Mouse (Mus musculus) intestine, embryonic 15.5 days (tissue): ENCODE measurements around the gene Aldh1l2. TPM values are rescaled to one million over a fixed set of nuclear protein-coding genes. Genes with fewer than 3 reads are reported as not detected.

ENCODE experiments used
- ATAC-seq: fragments of 200-750 bp; cut with Nextera tagmentation; 2 replicates; pipeline ENCODE4 v1.8.0; 2017; ENCODE audit warnings: moderate TSS enrichment, moderate library complexity
- H3K27ac ChIP-seq: fragments of 300-500 bp; sonication (generic); 2 replicates; pipeline ENCODE4 v1.5.1; 2015; ENCODE audit warnings: mild to moderate bottlenecking, inconsistent platforms
- H3K27me3 ChIP-seq: fragments of 300-500 bp; sonication (generic); replicated peaks from 2 replicates; pipeline ENCODE4 v1.6.1; 2015; ENCODE audit warnings: inconsistent platforms
- H3K36me3 ChIP-seq: fragments of 300-500 bp; sonication (generic); 2 replicates; pipeline ENCODE4 v1.6.1; 2015; ENCODE audit warnings: inconsistent platforms
- H3K4me1 ChIP-seq: fragments of 300-500 bp; sonication (generic); replicated peaks from 2 replicates; pipeline ENCODE4 v1.6.1; 2015; ENCODE audit warnings: inconsistent platforms
- H3K4me2 ChIP-seq: fragments of 300-500 bp; sonication (generic); replicated peaks from 2 replicates; pipeline ENCODE4 v1.6.1; 2015; ENCODE audit warnings: mild to moderate bottlenecking, inconsistent platforms
- H3K4me3 ChIP-seq: fragments of 300-500 bp; sonication (generic); replicated peaks from 2 replicates; pipeline ENCODE4 v1.5.1; 2015; ENCODE audit warnings: inconsistent platforms
- H3K9ac ChIP-seq: fragments of 300-500 bp; sonication (generic); 2 replicates; pipeline ENCODE4 v1.6.1; 2015; ENCODE audit warnings: inconsistent platforms
- H3K9me3 ChIP-seq: fragments of 300-500 bp; sonication (generic); 2 replicates; pipeline ENCODE4 v1.6.1; 2016; ENCODE audit warnings: inconsistent platforms
- WGBS: fragments of 180-500 bp; shearing (Covaris S2); methylation state at CpG from one replicate; pipeline ENCODE4 v1.1.7; 2015; 5-methylcytosine and 5-hydroxymethylcytosine counted together
- polyA plus RNA-seq: library from polyadenylated mRNA; unstranded; fragments of >200 nt; fragmentation: Nextera tagmentation; extraction: Ambion mirVana; gene quantifications from 2 replicates; pipeline ENCODE4 v1.2.1, GENCODE M21; 2015

The Aldh1l2 gene
- polyA plus RNA-seq, result 1.4 and 1.5 TPM in 2 replicates

DNA sequence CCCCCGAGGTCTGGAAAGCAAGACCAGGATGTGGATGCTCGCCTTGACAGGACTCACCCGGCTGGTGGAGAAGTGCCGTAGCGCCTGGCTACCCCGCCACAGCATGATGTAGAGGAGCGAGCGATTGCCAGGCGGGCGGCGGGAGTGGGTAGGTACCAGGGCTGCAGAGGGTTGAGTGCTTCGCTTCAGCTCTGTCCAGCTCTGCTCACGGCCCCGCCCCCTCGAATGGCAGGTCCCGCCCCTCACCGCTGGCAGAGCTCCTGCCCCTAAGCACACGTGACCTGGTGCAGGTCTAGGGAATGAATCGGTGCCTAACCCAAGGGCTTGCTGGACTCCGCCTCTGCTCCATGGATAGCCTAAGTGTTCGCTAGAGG lies at the start of gene Aldh1l2:
Gene Aldh1l2, minus strand, starts transcription at position 231 of the 374 bp plus-strand sequence.
- no peak within 1 kb of the TSS for H3K27ac ChIP-seq
- H3K4me2 ChIP-seq, result peak within 1 kb of the TSS; percentile 95
- H3K4me3 ChIP-seq, result peak within 1 kb of the TSS; percentile 47
- peaks cover 6% of the 10 kb centered on the region; the same call in 1 of the 2 replicates for H3K4me1 ChIP-seq
- no peaks in the 10 kb centered on the region for H3K9me3 ChIP-seq
- no peaks in the 10 kb centered on the region for H3K36me3 ChIP-seq
- peak within 1 kb of the TSS; percentile 46 for H3K9ac ChIP-seq
- H3K27me3 ChIP-seq, result no peaks in the 10 kb centered on the region
- ATAC-seq, result peak; percentile 98
- WGBS, result under 1% methylated on average over 21 of the region's 21 CpGs

DNA sequence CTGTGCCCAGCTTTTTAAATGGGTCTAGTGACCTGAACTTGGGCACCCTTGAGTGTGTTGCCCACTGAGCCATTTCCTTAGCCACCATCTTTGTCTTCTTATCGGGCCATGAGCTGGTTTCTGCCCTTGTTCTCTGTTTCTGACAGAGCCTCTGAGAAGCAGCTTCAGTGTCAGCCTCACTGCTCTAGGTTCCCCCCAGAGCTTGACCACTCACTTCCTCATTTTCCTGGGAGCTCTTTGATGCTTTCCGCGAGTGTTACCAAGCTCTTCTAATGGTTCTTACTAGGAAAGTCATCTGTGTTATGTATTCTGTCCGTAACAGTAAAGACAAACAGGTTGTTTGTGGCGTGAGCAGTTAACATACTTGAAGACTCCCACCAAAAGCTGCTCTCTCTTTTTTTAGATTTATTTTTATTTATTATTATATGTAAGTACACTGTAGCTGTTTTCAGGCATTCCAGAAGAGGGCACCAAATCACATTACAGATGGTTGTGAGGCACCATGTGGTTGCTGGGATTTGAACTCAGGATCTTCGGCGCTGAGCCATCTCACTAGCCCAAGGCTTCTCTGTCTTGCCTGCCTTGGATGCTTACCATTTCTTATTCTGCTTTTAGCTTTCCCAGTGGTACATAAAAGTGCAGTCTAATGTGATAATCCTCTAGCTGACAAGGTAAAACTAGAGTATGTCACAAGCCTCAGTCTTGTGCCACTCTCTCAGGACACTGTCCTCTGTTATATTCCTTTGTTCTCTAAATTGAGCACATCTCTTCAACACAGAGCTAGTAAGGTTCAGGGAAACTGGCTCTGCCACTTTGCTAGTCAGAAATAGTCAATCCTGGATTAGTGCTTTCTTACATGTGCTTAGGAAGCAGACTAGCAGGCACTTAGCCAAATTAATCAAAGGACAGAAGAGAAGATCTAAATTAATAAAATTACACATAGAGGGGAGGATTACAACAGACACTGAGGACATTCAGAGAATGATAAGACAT lies 31.8 kb upstream of the Aldh1l2 start:
- Histone ChIP-seq H3K36me3 (peaks cover 26% of the 10 kb centered on the region), H3K9me3 (no peaks in the 10 kb centered on the region), H3K27ac (no peak overlapping the region), H3K9ac (no peak overlapping the region), H3K4me3 (no peak overlapping the region), H3K27me3 (no peaks in the 10 kb centered on the region), H3K4me2 (no peak overlapping the region), H3K4me1 (no peaks in the 10 kb centered on the region)
- no peak for ATAC-seq
- 93% methylated on average over 7 of the region's 7 CpGs for WGBS

DNA sequence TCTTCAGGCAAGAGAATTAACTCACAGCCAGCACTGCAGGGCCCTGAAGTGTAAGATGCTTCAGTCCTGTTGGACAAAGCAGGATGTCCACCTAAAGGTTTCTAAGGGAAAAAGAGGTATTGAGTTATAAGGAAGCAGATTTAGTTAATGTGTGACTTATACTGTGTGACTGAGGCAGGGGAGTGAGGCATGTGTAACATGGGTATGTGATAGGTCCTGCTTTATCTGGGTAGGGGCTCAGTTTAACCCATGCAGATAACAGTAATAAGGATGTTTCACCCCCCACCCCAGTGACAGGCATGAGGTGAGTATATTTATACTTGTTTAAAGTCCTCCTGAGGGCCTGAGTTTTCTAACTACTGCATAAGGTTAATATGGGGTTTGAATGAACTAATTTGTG lies 29.1 kb upstream of the Aldh1l2 start:
- H3K27ac ChIP-seq, result no peak overlapping the region
- peak; percentile 51 for ATAC-seq
- H3K4me2 ChIP-seq, result no peak overlapping the region
- no peaks in the 10 kb centered on the region for H3K4me1 ChIP-seq
- no peak overlapping the region for H3K9ac ChIP-seq
- no peak overlapping the region for H3K4me3 ChIP-seq
- no peaks in the 10 kb centered on the region for H3K27me3 ChIP-seq
- no peaks in the 10 kb centered on the region for H3K9me3 ChIP-seq
- peaks cover 37% of the 10 kb centered on the region for H3K36me3 ChIP-seq

DNA sequence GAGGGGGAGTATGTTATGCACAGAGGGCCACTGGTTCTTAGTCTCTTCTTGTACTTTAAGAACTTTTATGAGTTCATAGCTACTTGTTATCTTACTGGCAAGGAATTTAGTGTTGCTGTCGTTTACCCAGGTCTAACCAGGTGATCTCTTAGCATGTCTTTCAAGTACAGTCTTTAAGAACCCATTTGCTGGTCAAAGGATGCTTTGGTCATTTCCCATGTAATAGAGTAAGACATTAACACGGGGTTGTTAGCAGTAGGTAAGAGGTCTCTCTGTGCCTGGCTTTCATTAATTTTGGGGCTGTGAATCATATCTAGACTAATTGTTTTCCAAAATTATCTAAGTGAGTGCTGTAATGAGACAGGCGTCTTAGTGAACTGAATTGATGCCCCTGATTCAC lies 11.4 kb upstream of the Aldh1l2 start:
- Histone ChIP-seq H3K9ac (no peak overlapping the region), H3K4me1 (0 out of 2 replicates have a peak, but pooled peaks cover 6% of the 10 kb centered on the region), H3K36me3 (peaks cover 3% of the 10 kb centered on the region; the same call in 1 of the 2 replicates), H3K27ac (no peak overlapping the region), H3K27me3 (no peaks in the 10 kb centered on the region), H3K4me2 (peak overlapping the region; percentile 52), H3K9me3 (no peaks in the 10 kb centered on the region), H3K4me3 (peak overlapping the region; percentile 68; the same call in 1 of the 2 replicates)
- 62% methylated on average over 3 of the region's 3 CpGs for WGBS
- no peak for ATAC-seq

DNA sequence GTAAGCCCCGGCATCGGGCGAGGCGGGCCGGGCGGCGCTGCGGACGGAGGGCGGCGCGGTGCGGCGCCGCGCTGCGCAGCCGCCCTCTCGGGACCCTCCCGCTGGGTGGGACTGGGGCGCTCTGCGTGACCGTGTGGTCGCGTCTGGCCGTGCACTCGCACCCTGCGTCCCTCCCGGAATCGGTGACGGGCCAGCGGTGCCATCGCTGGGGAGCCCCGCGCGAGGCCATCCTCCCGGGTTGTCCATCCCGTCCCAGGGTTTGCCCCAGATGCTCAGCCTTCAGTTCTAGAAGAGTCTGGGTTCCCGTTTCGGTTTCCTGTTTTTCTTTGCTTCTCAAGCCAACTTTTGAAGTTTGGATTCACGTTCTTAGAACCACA lies 10.2 kb upstream of the Aldh1l2 start:
- H3K4me1 ChIP-seq, result 0 out of 2 replicates have a peak, but pooled peaks cover 6% of the 10 kb centered on the region
- H3K36me3 ChIP-seq, result no peaks in the 10 kb centered on the region
- WGBS, result under 1% methylated on average over 41 of the region's 41 CpGs
- no peaks in the 10 kb centered on the region for H3K9me3 ChIP-seq
- peak; percentile 93 for ATAC-seq
- H3K27me3 ChIP-seq, result no peaks in the 10 kb centered on the region
- peak overlapping the region; percentile 52 for H3K4me2 ChIP-seq
- peak overlapping the region; percentile 82 for H3K27ac ChIP-seq
- H3K9ac ChIP-seq, result peak overlapping the region; percentile 79
- peak overlapping the region; percentile 68 for H3K4me3 ChIP-seq

DNA sequence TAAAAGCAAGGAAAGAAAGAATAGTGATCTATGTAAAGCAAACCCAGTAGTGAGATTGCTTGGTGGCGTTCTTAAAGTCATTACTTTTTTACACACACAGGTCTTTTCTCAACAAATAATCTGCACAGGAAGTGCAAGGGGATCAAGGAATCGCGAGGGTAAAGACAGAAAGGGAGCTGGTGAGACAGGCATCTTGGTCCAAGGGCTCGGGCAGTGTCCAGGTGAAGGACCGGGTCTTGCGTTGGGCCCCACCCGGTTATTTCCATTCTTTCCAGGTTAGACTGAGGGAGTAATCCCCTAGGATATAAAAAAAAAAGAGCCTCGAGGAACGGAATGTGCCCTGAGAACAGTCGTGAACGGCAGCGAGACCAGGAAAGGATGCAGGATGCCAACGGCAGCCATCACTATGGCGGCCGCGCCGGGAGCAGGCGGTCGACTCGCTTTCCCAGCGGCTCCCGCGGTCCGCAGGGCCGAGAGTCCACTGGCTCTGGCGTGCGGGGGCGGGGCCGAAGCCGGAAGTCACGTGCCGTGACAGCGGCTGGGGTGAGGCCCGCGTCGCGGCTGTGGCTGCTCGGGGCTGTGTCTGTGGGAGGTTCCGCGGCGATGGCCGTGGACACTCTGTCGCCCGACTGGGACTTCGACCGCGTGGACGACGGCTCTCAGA lies 9.6 kb upstream of the Aldh1l2 start, which contains the start of gene Washc4:
Gene Washc4, plus strand, starts transcription at position 314 of the 664 bp plus-strand sequence.
- peak within 1 kb of the TSS; percentile 68 for H3K4me3 ChIP-seq
- peak within 1 kb of the TSS; percentile 62 for H3K4me2 ChIP-seq
- peak within 1 kb of the TSS; percentile 79 for H3K9ac ChIP-seq
- ATAC-seq, result peak; percentile 100
- no peaks in the 10 kb centered on the region for H3K27me3 ChIP-seq
- no peaks in the 10 kb centered on the region for H3K9me3 ChIP-seq
- H3K36me3 ChIP-seq, result no peaks in the 10 kb centered on the region
- H3K4me1 ChIP-seq, result 0 out of 2 replicates have a peak, but pooled peaks cover 6% of the 10 kb centered on the region
- 2% methylated on average over 47 of the region's 49 CpGs for WGBS
- peak within 1 kb of the TSS; percentile 82 for H3K27ac ChIP-seq

DNA sequence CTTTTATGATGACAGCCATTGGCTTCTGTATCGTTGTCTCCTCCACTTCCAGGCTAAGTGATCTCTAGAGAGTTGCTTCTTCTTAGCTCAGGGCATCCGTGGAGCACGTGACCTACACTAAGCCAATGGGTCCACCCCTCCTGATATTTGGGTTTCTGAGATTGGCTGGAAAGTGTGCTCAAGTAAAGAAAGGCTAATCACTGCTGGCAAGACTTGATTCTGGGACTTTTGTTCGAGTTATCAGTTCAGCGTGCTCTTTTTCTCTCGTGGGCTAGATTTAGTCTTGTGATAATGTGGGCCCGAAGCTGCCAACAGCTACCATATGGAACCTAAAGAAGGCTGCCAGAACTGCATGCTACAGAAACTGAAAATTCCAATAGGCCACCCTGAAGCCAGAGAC lies 8.3 kb upstream of the Aldh1l2 start:
- 93% methylated on average over 7 of the region's 7 CpGs for WGBS

DNA sequence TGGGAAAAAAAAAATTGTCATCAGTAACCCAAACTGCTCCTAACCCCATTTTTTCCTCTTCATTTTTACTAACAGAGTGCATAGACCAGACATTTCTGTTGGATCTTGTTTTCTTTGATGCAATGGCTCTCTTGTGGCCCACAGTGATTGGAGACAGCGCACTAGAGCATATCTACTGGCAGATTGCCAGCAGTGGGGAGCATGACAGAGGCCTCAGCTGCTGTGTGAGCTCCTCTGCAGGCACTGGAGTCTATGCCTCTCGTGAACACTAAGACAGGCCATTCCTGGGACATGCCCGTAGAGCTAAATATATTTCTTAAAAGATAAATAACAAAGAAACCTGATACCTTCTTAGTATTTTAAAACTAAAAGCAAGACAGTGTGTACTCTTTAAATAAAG lies 6.2 kb upstream of the Aldh1l2 start:
- no peaks in the 10 kb centered on the region for H3K36me3 ChIP-seq
- no peak overlapping the region for H3K27ac ChIP-seq
- H3K4me1 ChIP-seq, result 0 out of 2 replicates have a peak, but pooled peaks cover 3% of the 10 kb centered on the region
- no peaks in the 10 kb centered on the region for H3K9me3 ChIP-seq
- H3K4me3 ChIP-seq, result no peak overlapping the region
- H3K9ac ChIP-seq, result no peak overlapping the region
- ATAC-seq, result no peak
- H3K4me2 ChIP-seq, result no peak overlapping the region
- 24% methylated on average over 3 of the region's 3 CpGs for WGBS
- no peaks in the 10 kb centered on the region for H3K27me3 ChIP-seq

More for the DNA sequence above, 8.3 kb upstream of the Aldh1l2 start:
- 0 out of 2 replicates have a peak, but pooled peaks cover 6% of the 10 kb centered on the region for H3K4me1 ChIP-seq
- H3K27me3 ChIP-seq, result no peaks in the 10 kb centered on the region
- H3K4me3 ChIP-seq, result no peak overlapping the region
- no peaks in the 10 kb centered on the region for H3K36me3 ChIP-seq
- H3K9ac ChIP-seq, result no peak overlapping the region
- no peaks in the 10 kb centered on the region for H3K9me3 ChIP-seq
- no peak overlapping the region for H3K4me2 ChIP-seq
- no peak overlapping the region for H3K27ac ChIP-seq
- no peak for ATAC-seq

DNA sequence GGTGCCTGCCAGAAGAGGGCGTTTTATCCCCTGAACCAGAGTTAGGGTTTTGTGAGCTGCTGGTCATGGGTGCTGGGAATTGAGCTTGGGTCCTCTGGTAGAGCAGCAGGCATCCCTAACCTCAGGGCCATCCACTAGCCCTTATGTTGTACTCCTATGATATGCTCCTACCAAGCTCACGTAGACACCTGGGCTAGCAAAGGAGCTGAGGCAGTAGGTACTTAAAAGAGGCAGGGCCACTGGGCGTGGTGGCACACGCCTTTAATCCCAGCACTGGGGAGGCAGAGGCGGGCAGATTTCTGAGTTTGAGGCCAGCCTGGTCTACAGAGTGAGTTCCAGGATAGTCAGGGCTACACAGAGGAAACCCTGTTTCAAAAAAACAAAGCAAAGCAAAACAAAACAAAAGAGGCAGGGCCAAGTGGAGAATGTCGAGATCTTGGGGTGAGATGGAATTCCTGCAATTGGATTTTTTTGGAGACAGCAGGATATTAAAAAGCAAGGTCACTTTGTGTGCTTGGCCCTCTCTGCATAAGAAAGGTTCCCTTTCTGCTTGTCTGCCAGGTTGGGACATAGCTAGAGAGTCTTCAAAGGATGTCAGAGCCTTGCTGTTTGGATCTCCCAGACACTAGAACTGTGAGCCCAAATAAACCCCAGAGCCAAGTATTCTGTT lies 5.5 kb upstream of the Aldh1l2 start:
- H3K27me3 ChIP-seq, result no peaks in the 10 kb centered on the region
- no peaks in the 10 kb centered on the region for H3K36me3 ChIP-seq
- WGBS, result 77% methylated on average over 6 of the region's 6 CpGs
- no peak for ATAC-seq
- H3K9ac ChIP-seq, result no peak overlapping the region
- H3K27ac ChIP-seq, result no peak overlapping the region
- no peak overlapping the region for H3K4me2 ChIP-seq
- no peaks in the 10 kb centered on the region for H3K9me3 ChIP-seq
- no peaks in the 10 kb centered on the region for H3K4me1 ChIP-seq
- H3K4me3 ChIP-seq, result no peak overlapping the region

DNA sequence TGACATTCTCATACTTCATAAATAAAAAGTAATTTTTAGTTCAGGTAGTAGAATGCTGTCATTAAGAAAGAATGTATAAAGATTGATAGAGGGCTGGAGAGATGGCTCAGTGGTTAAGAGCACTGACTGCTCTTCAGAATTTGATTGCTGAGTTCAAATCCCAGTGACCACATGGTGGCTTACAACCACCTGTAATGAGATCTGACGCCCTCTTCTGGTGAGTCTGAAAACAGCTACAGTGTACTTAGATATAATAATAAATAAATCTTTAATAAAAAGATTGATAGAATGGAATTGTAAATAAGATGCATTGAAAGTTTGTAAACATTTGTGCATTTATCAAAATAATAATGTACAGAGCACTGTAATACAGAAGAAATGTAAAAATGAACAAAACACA lies 2.5 kb upstream of the Aldh1l2 start:
- Histone ChIP-seq H3K4me3 (no peak overlapping the region), H3K36me3 (no peaks in the 10 kb centered on the region), H3K27ac (no peak overlapping the region), H3K9me3 (no peaks in the 10 kb centered on the region), H3K27me3 (no peaks in the 10 kb centered on the region), H3K9ac (no peak overlapping the region), H3K4me2 (no peak overlapping the region), H3K4me1 (peaks cover 6% of the 10 kb centered on the region; the same call in 1 of the 2 replicates)
- WGBS, result 12% methylated on average over 1 of the region's 1 CpGs
- ATAC-seq, result no peak

DNA sequence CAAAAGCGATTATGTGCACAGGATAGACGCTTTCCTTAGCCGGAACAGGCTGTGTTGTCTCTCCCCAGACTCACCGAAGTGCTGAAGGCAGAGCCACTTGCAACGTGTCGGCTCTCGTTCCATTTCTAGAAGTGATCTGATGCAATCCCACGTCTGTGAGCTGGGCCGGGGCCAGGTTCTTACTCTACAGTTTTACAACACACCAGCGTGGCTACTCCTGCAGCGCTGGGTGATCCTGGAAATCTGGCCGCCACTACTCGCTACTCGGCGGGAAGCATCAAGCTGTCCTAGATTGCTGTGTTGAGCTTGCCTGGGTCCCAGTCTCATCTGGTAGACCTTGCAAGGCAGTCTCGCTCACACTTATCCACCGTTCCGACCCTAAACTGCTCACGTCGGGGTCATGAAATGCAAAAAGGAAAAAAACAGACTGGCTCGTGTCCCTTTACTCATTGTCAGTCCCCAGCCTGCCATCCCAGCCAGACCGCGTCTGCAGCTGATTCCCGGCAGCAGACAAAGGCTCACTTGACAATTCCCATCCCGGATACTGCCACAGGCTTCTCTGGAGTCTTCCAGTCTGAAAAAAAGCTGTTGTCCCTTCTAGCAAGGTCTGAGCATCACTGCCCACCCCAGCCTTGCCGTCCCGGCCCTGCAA lies 556 bp downstream of the Aldh1l2 start:
- Histone ChIP-seq H3K27ac (no peak overlapping the region), H3K27me3 (no peaks in the 10 kb centered on the region), H3K4me1 (peaks cover 6% of the 10 kb centered on the region; the same call in 1 of the 2 replicates), H3K4me2 (peak overlapping the region; percentile 95), H3K9ac (peak overlapping the region; percentile 46), H3K4me3 (peak overlapping the region; percentile 47), H3K36me3 (no peaks in the 10 kb centered on the region), H3K9me3 (no peaks in the 10 kb centered on the region)
- WGBS, result 2% methylated on average over 27 of the region's 27 CpGs
- ATAC-seq, result peak; percentile 58
